Mouse (Mus musculus) embryonic facial prominence, embryonic 14.5 days (tissue): ENCODE results near the gene Bak1. TPM values are rescaled to one million over a fixed set of nuclear protein-coding genes. Genes with fewer than 3 reads are reported as not detected.

Experiments used
- ATAC-seq: fragments of 200-750 bp; cut with Nextera tagmentation; 2 replicates; pipeline ENCODE4 v1.8.0; 2017; ENCODE audit warnings: low read depth, moderate number of reproducible peaks, moderate TSS enrichment
- DNase-seq: peaks from one replicate; pipeline ENCODE4 v3.0.0-alpha.2; 2015; ENCODE audit warnings: low spot score
- H3K27ac ChIP-seq: fragments of 300-500 bp; sonication (generic); replicated peaks from 2 replicates; pipeline ENCODE4 v1.5.1; 2014; ENCODE audit warnings: low read depth, mild to moderate bottlenecking, low read length, moderate library complexity
- H3K27me3 ChIP-seq: fragments of 300-500 bp; sonication (generic); replicated peaks from 2 replicates; pipeline ENCODE4 v1.6.1; 2014; ENCODE audit warnings: low read length; ENCODE audit not compliant: control insufficient read depth, insufficient read depth
- H3K36me3 ChIP-seq: fragments of 300-500 bp; sonication (generic); 2 replicates; pipeline ENCODE4 v1.6.1; 2014; ENCODE audit warnings: low read length, mixed read lengths; ENCODE audit not compliant: control insufficient read depth, insufficient read depth
- H3K4me1 ChIP-seq: fragments of 300-500 bp; sonication (generic); 2 replicates; pipeline ENCODE4 v1.6.1; 2014; ENCODE audit warnings: antibody characterized with exemption, low read length; ENCODE audit not compliant: control insufficient read depth, insufficient read depth
- H3K4me2 ChIP-seq: fragments of 300-500 bp; sonication (generic); 2 replicates; pipeline ENCODE4 v1.6.1; 2014; ENCODE audit warnings: low read depth, mild to moderate bottlenecking, low read length, moderate library complexity, mixed read lengths
- H3K4me3 ChIP-seq: fragments of 300-500 bp; sonication (generic); 2 replicates; pipeline ENCODE4 v1.5.1; 2014; ENCODE audit warnings: low read depth, mild to moderate bottlenecking, low read length
- H3K9ac ChIP-seq: fragments of 300-500 bp; sonication (generic); 2 replicates; pipeline ENCODE4 v1.6.1; 2014; ENCODE audit warnings: low read depth, mild to moderate bottlenecking, low read length, moderate library complexity, mixed read lengths
- H3K9me3 ChIP-seq: fragments of 300-500 bp; sonication (generic); 2 replicates; pipeline ENCODE4 v1.6.1; 2016; ENCODE audit warnings: low read length; ENCODE audit not compliant: control insufficient read depth
- WGBS: fragments of 180-500 bp; shearing (Covaris S2); extraction: QIAGEN DNeasy Blood & Tissue Kit; methylation state at CpG from one replicate; pipeline ENCODE4 v1.1.7; 2014; 5-methylcytosine and 5-hydroxymethylcytosine counted together
- polyA plus RNA-seq: library from polyadenylated mRNA; unstranded; fragments of >200 nt; fragmentation: Nextera tagmentation; extraction: Ambion mirVana; gene quantifications from 2 replicates; pipeline ENCODE4 v1.2.1, GENCODE M21; 2014

Gene Bak1
- 9.0 and 9.8 TPM in 2 replicates for polyA plus RNA-seq

DNA sequence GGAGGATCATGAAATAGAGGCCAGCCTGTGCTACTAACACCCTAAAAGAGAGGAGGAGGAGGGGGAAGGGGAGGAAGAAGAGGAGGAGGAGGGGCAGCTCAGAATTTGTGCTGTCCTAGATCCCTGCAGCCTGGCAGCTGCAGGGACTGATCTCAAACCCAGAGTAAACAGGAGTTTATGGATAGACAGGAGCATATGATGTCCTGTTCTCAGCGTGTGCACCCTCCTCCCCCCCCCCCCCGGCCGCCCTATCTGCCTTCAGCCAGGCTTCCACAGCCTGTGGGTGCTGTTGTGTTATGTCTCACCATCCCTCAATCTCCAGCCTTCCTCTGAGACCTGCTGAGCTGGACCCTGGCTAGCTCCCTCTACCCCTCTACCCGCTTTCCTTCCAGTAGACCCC lies at the start of gene Bak1:
Gene Bak1, minus strand, starts transcription at position 101 of the 400 bp plus-strand sequence.
- Histone ChIP-seq H3K9ac (peak within 1 kb of the TSS; percentile 98), H3K9me3 (no peaks in the 10 kb centered on the region), H3K4me1 (peaks cover 9% of the 10 kb centered on the region; the same call in 1 of the 2 replicates), H3K4me3 (peak within 1 kb of the TSS; percentile 79), H3K4me2 (peak within 1 kb of the TSS; percentile 81), H3K27ac (peak within 1 kb of the TSS; percentile 79), H3K36me3 (peaks cover 24% of the 10 kb centered on the region), H3K27me3 (no peaks in the 10 kb centered on the region)
- DNase-seq (no peak), ATAC-seq (no peak)
- WGBS, result 74% methylated on average over 3 of the region's 4 CpGs

DNA sequence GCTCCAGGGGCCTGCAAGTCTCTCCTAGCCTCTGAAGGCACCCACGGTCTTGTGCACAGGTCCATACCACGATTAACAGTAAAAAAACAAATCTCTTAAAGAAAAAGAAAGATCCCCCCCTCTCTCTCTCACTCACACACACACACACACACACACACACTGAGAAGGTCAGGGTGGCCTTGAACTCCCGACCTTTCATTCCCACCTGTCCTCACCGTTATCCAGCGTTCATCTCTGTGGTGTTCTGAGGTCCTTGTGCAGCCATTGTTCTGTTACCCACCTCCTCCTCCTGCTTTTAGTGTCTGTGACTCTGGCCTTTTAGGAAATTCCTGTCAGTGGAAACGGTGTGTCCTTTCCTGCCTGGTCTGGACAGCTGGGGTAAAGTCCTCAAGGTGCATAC lies 49.7 kb upstream of the Bak1 start:
- no peak overlapping the region for H3K9ac ChIP-seq
- no peaks in the 10 kb centered on the region for H3K36me3 ChIP-seq
- no peak overlapping the region for H3K27ac ChIP-seq
- H3K4me3 ChIP-seq, result no peak overlapping the region
- H3K4me2 ChIP-seq, result no peak overlapping the region
- 84% methylated on average over 6 of the region's 6 CpGs for WGBS
- peaks cover 7% of the 10 kb centered on the region for H3K9me3 ChIP-seq
- no peaks in the 10 kb centered on the region for H3K27me3 ChIP-seq
- ATAC-seq (no peak), DNase-seq (no peak)
- H3K4me1 ChIP-seq, result no peaks in the 10 kb centered on the region; the same call in 1 of the 2 replicates

DNA sequence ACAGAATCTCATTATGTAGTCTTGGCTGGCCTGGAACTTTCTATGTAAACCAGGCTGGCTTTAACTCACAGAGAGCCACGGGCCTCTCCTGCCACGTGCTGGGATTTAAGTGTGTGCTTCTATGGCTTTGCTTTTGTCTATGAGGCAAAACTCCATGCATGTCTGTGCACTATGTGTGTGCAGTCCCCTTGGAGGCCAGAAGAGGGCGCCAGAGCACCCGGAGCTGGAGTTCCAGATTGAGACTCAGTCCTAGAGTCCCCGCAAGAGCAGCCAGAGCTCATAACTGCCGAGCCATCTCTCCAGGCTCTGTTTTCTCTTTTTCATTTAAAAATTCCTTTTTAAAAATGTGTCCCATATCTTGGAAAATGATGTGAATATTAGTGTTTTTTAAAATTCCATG lies 49.1 kb upstream of the Bak1 start:
- Histone ChIP-seq H3K27me3 (no peaks in the 10 kb centered on the region), H3K9me3 (peaks cover 7% of the 10 kb centered on the region), H3K36me3 (no peaks in the 10 kb centered on the region), H3K4me2 (no peak overlapping the region), H3K27ac (no peak overlapping the region), H3K4me3 (no peak overlapping the region), H3K4me1 (no peaks in the 10 kb centered on the region; the same call in 1 of the 2 replicates), H3K9ac (no peak overlapping the region)
- 84% methylated on average over 6 of the region's 6 CpGs for WGBS
- no peak for ATAC-seq
- DNase-seq, result no peak

DNA sequence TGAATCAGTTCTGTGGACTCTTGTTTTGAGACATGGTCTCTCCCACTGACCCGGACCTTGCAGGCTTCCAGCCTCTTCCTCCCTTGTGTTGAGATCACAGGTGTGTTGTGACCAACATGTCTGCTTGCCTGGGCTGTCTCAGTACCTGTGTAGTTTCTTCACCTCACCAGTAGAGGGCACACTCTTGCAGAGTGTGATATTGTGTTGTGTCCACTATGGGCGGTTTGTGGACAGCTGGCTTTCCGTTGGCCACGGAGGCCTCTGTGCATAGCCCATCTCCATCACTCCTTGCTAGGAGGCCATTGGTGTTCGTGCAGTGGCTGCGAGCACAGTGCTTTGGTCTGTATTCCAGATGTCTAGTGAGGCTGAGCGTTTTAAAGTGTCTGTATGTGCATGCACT lies 48.3 kb upstream of the Bak1 start:
- no peaks in the 10 kb centered on the region; the same call in 1 of the 2 replicates for H3K4me1 ChIP-seq
- H3K27me3 ChIP-seq, result no peaks in the 10 kb centered on the region
- WGBS, result 95% methylated on average over 7 of the region's 7 CpGs
- DNase-seq (no peak), ATAC-seq (no peak)
- no peak overlapping the region for H3K4me3 ChIP-seq
- peaks cover 7% of the 10 kb centered on the region for H3K9me3 ChIP-seq
- no peaks in the 10 kb centered on the region for H3K36me3 ChIP-seq
- no peak overlapping the region for H3K4me2 ChIP-seq
- H3K9ac ChIP-seq, result no peak overlapping the region
- no peak overlapping the region for H3K27ac ChIP-seq

DNA sequence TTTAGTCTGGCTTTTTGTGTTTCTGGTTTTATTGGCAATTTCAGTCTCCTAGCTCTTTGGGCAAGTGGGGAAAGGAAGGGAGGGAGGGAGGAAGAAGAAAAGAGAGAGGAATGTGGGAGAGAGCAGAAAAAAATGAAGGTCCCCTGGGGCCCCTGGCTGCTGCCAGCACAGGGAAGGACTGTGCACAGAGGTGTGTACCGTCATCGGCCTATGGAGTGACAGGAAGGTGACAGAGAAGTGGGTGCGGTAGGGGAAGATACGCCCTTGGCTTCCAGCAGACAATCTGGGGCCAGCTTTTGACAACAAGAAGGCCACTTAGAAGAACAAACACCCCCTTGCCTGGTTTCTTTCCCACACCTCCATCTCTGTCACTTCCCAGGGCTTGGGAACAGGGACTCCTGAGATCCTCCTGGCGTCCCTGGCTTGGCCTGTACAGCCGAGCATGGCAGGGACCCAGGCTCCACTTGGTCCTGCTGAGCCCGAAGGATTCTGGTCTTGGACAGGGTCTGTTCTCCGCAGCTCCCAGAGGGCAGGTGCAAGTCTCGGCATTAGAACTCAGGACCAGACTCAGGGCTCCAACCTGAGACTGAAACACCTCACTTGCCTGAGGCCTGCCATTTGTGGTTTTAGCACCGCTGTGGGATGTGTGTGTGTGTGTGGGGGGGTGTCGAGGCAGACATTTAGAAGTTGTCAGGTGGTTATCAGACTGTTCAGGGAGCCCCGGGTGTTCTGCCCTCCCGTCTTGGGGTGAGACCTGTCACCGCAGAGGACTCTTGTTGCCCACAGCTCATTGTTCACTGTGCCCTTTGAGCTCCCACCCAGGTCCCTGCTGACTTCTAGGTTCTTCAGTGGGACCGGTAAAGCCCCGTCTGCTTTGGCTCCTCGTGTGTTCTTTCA lies 46.3 kb upstream of the Bak1 start:
- Histone ChIP-seq H3K4me2 (no peak overlapping the region), H3K36me3 (no peaks in the 10 kb centered on the region), H3K9me3 (peaks cover 7% of the 10 kb centered on the region), H3K27ac (no peak overlapping the region), H3K27me3 (no peaks in the 10 kb centered on the region), H3K9ac (peak overlapping the region; percentile 4; the same call in 1 of the 2 replicates), H3K4me3 (no peak overlapping the region), H3K4me1 (no peaks in the 10 kb centered on the region; the same call in 1 of the 2 replicates)
- 76% methylated on average over 15 of the region's 17 CpGs for WGBS
- ATAC-seq (no peak), DNase-seq (peak; percentile 24)

DNA sequence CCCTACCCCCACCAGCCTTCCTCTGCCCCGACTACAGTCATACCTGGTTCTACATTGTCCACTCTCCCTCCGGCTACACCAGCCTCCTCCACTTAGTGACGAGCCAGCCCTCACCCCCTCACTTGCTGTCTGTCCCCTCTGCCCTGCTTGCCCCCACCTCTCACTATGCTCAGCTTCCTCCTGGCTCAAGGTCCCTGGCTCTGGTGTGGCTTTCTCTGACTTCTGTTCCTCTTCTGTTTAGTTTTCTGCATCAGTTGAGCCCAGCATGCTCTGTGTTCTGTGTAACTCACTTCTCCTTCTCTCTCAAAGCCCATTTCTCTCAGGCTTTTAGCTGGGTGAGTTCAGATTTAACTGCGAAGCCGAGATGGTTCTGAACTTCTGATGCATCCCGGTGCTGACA lies 45.4 kb upstream of the Bak1 start:
- no peak for ATAC-seq
- 65% methylated on average over 6 of the region's 6 CpGs for WGBS
- H3K27ac ChIP-seq, result peak overlapping the region; percentile 6; the same call in 1 of the 2 replicates

DNA sequence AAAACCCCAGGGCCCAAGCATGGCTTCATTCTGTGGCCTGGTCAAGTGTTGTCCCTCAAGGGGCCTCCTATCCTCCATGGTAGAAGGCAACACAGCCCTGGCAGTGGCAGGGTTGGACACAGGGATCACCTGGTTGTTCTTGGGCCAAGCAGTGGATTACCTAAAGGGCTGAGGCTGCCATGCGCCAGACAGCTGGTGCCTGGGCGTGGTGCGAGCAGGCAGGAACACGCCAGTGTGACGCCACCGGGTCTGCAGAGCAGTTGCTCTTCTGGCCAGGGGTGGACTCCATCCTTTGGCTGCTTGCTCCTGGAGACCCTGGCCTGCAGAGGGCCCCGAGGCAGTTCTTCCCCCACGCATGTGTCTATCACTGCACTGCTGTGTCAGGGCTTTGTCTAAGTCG lies 45.0 kb upstream of the Bak1 start:
- Histone ChIP-seq H3K36me3 (no peaks in the 10 kb centered on the region), H3K4me1 (no peaks in the 10 kb centered on the region; the same call in 1 of the 2 replicates), H3K9me3 (peaks cover 7% of the 10 kb centered on the region), H3K9ac (no peak overlapping the region), H3K27ac (peak overlapping the region; percentile 6; the same call in 1 of the 2 replicates), H3K27me3 (no peaks in the 10 kb centered on the region), H3K4me3 (no peak overlapping the region), H3K4me2 (no peak overlapping the region)
- ATAC-seq (no peak), DNase-seq (no peak)
- WGBS, result 55% methylated on average over 9 of the region's 9 CpGs

More for the DNA sequence above, 45.4 kb upstream of the Bak1 start:
- Histone ChIP-seq H3K9me3 (peaks cover 7% of the 10 kb centered on the region), H3K4me2 (no peak overlapping the region), H3K4me1 (no peaks in the 10 kb centered on the region; the same call in 1 of the 2 replicates), H3K27me3 (no peaks in the 10 kb centered on the region), H3K9ac (peak overlapping the region; percentile 4), H3K36me3 (no peaks in the 10 kb centered on the region), H3K4me3 (no peak overlapping the region)
- DNase-seq, result no peak

DNA sequence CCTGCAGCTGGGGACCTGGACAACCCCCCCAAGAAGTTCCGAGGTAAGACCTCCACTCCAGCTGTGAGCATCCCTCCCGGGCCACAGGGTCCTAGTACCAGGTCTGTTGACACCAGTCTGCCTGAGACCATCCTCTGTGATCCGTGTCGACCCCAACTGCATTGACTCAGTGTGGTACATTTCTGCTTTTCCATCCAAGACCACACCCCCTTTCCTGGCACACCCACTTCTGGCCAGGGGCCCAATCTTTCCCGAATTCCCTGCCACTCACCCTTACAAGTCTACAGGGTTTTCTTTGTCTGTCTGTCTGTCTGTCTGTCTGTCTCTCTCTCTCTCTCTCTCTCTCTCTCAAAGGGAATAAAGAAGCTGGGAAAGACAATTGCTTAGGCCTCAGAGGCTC lies 44.3 kb upstream of the Bak1 start:
- no peaks in the 10 kb centered on the region for H3K27me3 ChIP-seq
- H3K4me3 ChIP-seq, result no peak overlapping the region
- WGBS, result 82% methylated on average over 5 of the region's 5 CpGs
- H3K9me3 ChIP-seq, result peaks cover 7% of the 10 kb centered on the region
- ATAC-seq, result no peak
- H3K4me2 ChIP-seq, result no peak overlapping the region
- H3K4me1 ChIP-seq, result no peaks in the 10 kb centered on the region; the same call in 1 of the 2 replicates
- H3K27ac ChIP-seq, result no peak overlapping the region
- H3K9ac ChIP-seq, result no peak overlapping the region
- DNase-seq, result no peak
- H3K36me3 ChIP-seq, result no peaks in the 10 kb centered on the region
